Mouse (Mus musculus): Measurements from ENCODE around the gene Pi4k2a. TPM values are rescaled to one million over a fixed set of nuclear protein-coding genes. Genes with fewer than 3 reads are reported as not detected.
A peak's percentile ranks its signal among the peaks of the same experiment; 100 is the strongest.

Gene Pi4k2a
- polyA plus RNA-seq, 1 experiment from 2014 or later = 33.5 TPM

DNA sequence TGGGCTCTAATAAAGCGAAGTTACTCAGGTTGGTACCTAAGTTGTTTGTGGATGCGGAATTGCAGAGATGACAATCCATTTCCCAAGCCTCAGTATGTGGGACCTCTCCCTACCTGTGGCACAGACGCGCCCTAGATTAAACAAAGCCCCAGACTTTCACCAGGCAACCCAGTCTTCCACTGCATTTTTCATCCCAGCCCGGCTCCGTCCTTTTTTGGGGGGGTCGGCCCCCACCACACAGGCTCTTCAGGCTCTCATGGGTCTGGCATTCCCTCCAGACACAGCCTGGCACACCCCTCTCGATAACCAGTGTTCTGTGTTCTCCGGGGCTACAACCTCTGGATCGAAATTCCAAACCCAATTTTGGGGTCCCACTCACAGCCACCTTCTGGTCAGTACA is 4.6 kb upstream of the Pi4k2a start:
- peak overlapping the region; percentile 82 for H3K4me3 ChIP-seq
- H3K9me3 ChIP-seq = no peaks in the 10 kb centered on the region
- no peaks in the 10 kb centered on the region for H3K27me3 ChIP-seq
- peak overlapping the region; percentile 86 for H3K27ac ChIP-seq (replicated peaks)
- peak overlapping the region; percentile 82 for H3K9ac ChIP-seq
- 8% methylated on average over 10 of the region's 10 CpGs for WGBS
- ATAC-seq (ENCODE audit: low FRiP score, low read depth) = no peak
- no peaks in the 10 kb centered on the region for H3K36me3 ChIP-seq
- peak overlapping the region; percentile 86 for H3K4me2 ChIP-seq
- H3K4me1 ChIP-seq (replicated peaks) = peaks cover 25% of the 10 kb centered on the region

DNA sequence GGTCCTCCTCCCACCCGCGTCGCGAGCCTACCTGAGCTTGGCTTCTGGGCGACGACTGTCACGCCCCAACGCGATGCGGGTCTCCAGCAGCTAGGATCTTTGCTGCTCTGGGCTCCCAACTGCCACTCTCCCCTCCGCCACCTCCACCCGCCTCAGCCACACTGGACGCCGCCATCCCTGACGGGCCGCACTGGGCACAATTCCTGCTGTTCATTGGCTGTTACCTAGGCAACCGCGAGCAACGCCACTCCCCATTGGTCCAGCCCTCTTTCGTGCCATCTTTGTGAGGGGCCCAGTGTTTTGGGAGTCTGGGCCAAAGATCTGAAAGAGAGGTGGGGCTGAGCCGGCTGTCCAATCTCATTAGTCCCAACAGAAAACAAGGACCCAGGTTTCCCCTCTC is 4.1 kb upstream of the Pi4k2a start, which contains the start of gene Morn4:
Gene Morn4, minus strand, starts transcription at position 192 of the 400 bp plus-strand sequence.
- peak within 1 kb of the TSS; percentile 82 for H3K9ac ChIP-seq
- H3K27ac ChIP-seq (replicated peaks) = peak within 1 kb of the TSS; percentile 86
- H3K4me2 ChIP-seq = peak within 1 kb of the TSS; percentile 86
- no peaks in the 10 kb centered on the region for H3K36me3 ChIP-seq
- H3K4me1 ChIP-seq (replicated peaks) = peaks cover 27% of the 10 kb centered on the region
- H3K27me3 ChIP-seq = no peaks in the 10 kb centered on the region
- peak within 1 kb of the TSS; percentile 82 for H3K4me3 ChIP-seq
- no peaks in the 10 kb centered on the region for H3K9me3 ChIP-seq
- WGBS = 0% methylated on average over 21 of the region's 21 CpGs
- ATAC-seq (ENCODE audit: low FRiP score, low read depth) = peak; percentile 86

DNA sequence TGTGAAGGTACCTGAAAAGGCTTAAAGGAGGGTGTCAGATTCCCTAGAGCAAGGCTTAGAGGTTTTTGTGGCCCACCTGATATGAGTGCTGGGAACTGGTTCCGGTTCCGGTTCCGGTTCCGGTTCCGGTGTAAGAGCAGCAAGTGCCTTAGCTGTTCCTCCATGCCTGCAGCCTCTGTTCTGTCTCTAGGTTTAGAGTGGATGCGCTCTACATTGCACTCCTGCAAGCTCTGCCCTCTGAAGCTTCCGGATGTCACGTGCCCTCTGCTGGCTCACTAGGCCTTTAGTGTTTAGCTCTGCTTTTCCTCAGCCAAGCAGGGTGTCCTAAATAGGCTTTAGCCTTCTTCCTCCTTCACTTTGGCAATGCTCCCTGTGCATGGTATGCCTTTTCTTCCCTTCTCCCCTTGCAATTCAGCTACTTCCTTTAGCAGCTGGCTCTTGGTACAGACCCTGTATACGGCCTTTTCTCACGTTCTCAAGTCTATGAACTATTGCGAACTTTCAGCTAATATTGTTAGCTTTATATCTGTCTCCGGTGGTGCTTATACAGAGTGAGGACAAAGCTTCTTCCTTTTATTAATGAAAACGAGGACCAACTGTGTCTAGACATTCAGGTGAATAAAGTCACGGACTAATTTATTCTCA is 1.0 kb upstream of the Pi4k2a start:
- peak overlapping the region; percentile 75 for H3K4me2 ChIP-seq
- H3K36me3 ChIP-seq = 0 out of 2 replicates have a peak, but pooled peaks cover 3% of the 10 kb centered on the region
- H3K4me3 ChIP-seq = peak overlapping the region; percentile 63
- H3K27me3 ChIP-seq = no peaks in the 10 kb centered on the region
- WGBS = 21% methylated on average over 14 of the region's 14 CpGs
- ATAC-seq (ENCODE audit: low FRiP score, low read depth) = no peak
- H3K27ac ChIP-seq (replicated peaks) = peak overlapping the region; percentile 81
- H3K9me3 ChIP-seq = no peaks in the 10 kb centered on the region
- peaks cover 37% of the 10 kb centered on the region for H3K4me1 ChIP-seq (replicated peaks)
- H3K9ac ChIP-seq = no peak overlapping the region

DNA sequence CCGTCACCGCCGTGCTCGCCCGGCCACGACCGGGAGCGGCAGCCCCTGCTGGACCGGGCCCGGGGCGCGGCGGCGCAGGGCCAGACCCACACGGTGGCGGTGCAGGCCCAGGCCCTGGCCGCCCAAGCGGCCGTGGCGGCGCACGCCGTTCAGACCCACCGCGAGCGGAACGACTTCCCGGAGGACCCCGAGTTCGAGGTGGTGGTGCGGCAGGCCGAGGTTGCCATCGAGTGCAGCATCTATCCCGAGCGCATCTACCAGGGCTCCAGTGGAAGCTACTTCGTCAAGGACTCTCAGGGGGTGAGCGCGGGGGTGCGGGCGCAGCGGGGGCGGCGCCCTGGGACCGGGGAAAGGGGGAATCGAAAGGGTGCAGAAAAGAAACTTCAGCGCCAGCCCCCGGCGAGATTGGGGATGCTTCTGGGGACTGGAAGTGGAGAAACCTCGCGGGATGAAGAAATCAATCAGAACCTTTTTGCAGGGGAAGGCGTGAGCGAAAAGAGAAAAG is 419 bp downstream of the Pi4k2a start:
- H3K4me2 ChIP-seq = peak overlapping the region; percentile 64
- peaks cover 29% of the 10 kb centered on the region for H3K4me1 ChIP-seq (replicated peaks)
- ATAC-seq (ENCODE audit: low FRiP score, low read depth) = peak; percentile 58
- H3K4me3 ChIP-seq = peak overlapping the region; percentile 63
- no peaks in the 10 kb centered on the region for H3K9me3 ChIP-seq
- H3K9ac ChIP-seq = peak overlapping the region; percentile 65
- WGBS = 0% methylated on average over 37 of the region's 52 CpGs
- H3K27ac ChIP-seq (replicated peaks) = peak overlapping the region; percentile 84
- H3K27me3 ChIP-seq = no peaks in the 10 kb centered on the region
- 0 out of 2 replicates have a peak, but pooled peaks cover 3% of the 10 kb centered on the region for H3K36me3 ChIP-seq

DNA sequence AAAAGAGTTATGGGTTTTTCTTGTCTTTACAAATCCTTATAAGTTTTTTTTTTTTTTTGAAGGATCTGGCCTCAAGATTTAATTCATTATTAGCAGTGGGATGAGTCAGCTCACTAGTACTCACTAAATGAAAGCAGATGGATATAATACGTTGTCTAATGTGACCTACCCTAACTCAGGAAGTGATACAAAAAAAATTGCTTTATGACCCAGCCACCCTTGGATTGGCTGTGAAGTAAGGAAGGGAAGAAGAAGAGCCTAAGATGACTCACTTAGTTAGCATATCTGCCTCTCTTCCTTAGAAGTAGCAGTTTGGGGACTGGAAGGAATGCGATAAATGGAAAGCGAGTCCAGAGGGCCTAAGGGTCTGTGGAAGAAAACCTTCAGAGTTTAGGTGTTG is 9.1 kb downstream of the Pi4k2a start:
- Histone ChIP-seq H3K27me3 (no peaks in the 10 kb centered on the region), H3K4me2 (no peak overlapping the region), H3K4me1 (replicated peaks) (no peaks in the 10 kb centered on the region), H3K9ac (no peak overlapping the region), H3K27ac (replicated peaks) (no peak overlapping the region), H3K36me3 (peaks cover 20% of the 10 kb centered on the region), H3K9me3 (no peaks in the 10 kb centered on the region), H3K4me3 (no peak overlapping the region)
- no peak for ATAC-seq (ENCODE audit: low FRiP score, low read depth)
- 94% methylated on average over 3 of the region's 3 CpGs for WGBS

DNA sequence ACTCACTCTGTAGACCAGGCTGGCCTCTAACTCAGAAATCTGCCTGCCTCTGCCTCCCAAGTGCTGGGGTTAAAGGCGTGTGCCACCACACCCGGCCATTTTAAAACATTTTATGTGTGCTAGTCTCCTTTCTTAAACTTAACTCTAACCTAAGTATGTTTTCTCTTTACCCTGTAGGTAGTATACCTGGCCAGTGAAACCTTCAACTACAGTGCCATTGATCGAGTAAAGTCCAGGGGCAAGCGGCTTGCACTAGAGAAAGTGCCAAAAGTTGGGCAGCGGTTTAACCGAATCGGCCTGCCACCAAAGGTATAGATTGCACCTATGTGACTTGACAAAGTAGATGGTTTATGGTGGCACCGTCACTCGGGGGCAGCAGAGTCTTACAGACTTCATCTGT is 14.4 kb downstream of the Pi4k2a start:
- Histone ChIP-seq H3K4me1 (replicated peaks) (no peaks in the 10 kb centered on the region), H3K4me3 (no peak overlapping the region), H3K27me3 (no peaks in the 10 kb centered on the region), H3K27ac (replicated peaks) (no peak overlapping the region), H3K9ac (no peak overlapping the region), H3K36me3 (peaks cover 42% of the 10 kb centered on the region), H3K4me2 (no peak overlapping the region), H3K9me3 (no peaks in the 10 kb centered on the region)
- ATAC-seq (ENCODE audit: low FRiP score, low read depth) = no peak
- 97% methylated on average over 9 of the region's 9 CpGs for WGBS

DNA sequence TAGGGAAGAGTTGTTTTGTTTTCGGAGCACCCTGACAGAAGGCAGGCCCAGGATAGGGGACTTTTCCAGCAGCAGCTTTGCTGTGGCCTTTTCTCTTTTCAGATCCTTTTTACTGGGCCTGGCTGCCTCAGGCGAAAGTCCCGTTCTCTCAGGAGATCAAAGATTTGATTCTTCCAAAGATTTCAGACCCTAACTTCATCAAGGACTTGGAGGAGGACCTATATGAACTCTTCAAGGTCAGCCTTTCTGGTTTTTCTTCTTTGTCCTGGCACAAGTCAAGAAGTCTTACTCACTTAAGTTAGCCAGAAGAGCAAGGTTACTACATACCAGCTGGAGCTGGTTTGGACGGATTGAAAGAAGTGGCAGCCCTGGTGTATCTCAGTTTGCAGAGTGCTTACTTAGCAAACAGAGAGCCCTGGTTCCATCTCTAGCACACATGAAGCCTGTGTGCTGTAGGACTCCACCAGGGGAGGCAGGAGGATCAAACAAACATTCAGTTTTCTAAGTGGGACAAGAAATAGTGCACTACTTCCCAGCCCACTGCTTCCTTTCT is 25.6 kb downstream of the Pi4k2a start:
- no peaks in the 10 kb centered on the region for H3K4me1 ChIP-seq (replicated peaks)
- ATAC-seq (ENCODE audit: low FRiP score, low read depth) = no peak
- peaks cover 48% of the 10 kb centered on the region for H3K36me3 ChIP-seq
- no peak overlapping the region for H3K9ac ChIP-seq
- no peaks in the 10 kb centered on the region for H3K9me3 ChIP-seq
- WGBS = 90% methylated on average over 4 of the region's 4 CpGs
- H3K4me2 ChIP-seq = no peak overlapping the region
- H3K27ac ChIP-seq (replicated peaks) = no peak overlapping the region
- H3K4me3 ChIP-seq = no peak overlapping the region
- H3K27me3 ChIP-seq = no peaks in the 10 kb centered on the region

DNA sequence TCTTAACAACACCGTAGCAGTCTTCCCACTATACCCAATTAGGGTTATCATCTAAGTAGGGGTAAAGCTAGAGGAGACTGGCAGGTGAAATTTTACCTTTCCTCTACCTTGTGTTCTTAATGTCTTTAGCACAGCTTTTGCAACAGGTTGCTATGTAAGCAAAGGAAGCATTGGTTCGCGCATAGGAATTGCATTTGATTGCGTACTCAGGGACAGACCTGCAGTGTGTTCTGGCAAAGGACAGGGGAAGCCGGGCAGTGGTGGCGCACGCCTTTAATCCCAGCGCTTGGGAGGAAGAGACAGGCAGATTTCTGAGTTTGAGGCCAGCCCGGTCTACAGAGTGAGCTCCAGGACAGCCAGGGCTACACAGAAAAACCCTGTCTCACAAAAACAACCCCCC is 27.9 kb downstream of the Pi4k2a start:
- Histone ChIP-seq H3K4me3 (no peak overlapping the region), H3K27ac (replicated peaks) (no peak overlapping the region), H3K27me3 (no peaks in the 10 kb centered on the region), H3K9ac (no peak overlapping the region), H3K4me1 (replicated peaks) (no peaks in the 10 kb centered on the region), H3K36me3 (peaks cover 56% of the 10 kb centered on the region), H3K9me3 (no peaks in the 10 kb centered on the region), H3K4me2 (no peak overlapping the region)
- 97% methylated on average over 9 of the region's 9 CpGs for WGBS
- no peak for ATAC-seq (ENCODE audit: low FRiP score, low read depth)

DNA sequence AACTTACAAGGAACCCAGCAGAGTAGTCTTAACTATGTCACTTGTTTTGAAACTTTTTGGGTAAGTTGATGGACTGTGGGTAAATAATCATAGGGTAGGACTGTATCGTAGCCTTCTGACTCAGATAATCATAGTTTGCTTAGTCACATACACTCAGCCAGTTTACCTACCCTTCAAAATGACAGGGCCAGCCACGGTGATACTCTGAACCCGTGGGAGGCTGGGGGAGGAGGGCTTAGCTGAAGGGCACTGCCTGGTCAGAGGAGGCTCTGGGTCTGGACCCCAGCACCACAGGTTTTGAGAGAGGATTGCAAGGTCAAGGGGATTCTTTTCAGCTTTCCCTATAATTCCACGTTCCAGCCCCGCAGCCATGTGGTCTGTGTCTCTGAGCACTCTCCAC is 28.3 kb downstream of the Pi4k2a start:
- Histone ChIP-seq H3K9ac (no peak overlapping the region), H3K4me2 (no peak overlapping the region), H3K36me3 (peaks cover 60% of the 10 kb centered on the region), H3K4me3 (no peak overlapping the region), H3K27ac (replicated peaks) (no peak overlapping the region), H3K9me3 (no peaks in the 10 kb centered on the region), H3K4me1 (replicated peaks) (no peaks in the 10 kb centered on the region), H3K27me3 (no peaks in the 10 kb centered on the region)
- ATAC-seq (ENCODE audit: low FRiP score, low read depth) = no peak
- WGBS = 87% methylated on average over 5 of the region's 5 CpGs

DNA sequence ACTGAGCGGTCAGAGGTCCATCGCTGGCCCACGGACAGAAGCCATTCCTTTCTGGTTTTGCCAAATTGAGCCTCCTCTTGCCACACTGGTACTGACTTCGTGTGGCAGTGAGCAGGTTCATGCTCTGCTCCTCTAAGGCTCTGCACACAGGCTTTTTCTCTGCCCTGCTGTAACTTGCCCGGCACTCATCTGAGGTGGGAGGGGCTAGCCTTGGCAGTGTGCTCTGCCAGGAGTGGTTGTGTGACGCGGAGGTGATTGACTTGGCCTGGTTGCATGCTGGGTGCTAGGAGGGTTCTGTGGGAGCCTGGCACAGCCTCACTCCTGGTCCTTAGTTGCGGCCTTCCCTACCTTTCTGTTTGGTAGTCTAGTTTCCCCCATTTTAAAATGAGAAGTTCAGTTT is 30.2 kb downstream of the Pi4k2a start:
- ATAC-seq (ENCODE audit: low FRiP score, low read depth) = no peak
- Histone ChIP-seq H3K27ac (replicated peaks) (no peak overlapping the region), H3K36me3 (peaks cover 52% of the 10 kb centered on the region), H3K27me3 (no peaks in the 10 kb centered on the region), H3K4me1 (replicated peaks) (no peaks in the 10 kb centered on the region), H3K4me2 (no peak overlapping the region), H3K4me3 (no peak overlapping the region), H3K9me3 (no peaks in the 10 kb centered on the region), H3K9ac (no peak overlapping the region)
- WGBS = 91% methylated on average over 8 of the region's 8 CpGs

DNA sequence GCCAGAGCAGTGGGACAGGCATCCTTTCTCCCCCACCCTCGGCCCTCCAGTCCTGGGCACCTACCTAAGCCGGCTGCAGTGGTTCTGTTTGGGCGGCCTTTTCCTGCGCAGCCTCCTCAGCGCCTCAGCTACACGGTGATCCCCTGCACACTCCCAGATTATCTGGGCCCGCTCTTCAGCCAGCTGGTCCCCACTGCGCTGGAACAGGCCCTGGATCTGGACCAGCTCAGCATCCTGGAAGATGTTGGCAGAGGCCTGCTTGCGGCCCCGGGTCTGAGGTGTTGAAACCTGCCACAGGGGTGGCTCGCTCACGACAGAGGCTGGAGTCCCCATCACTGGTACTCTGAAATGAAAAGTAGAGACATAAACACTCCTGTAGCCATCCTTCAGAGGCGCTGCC is 34.4 kb downstream of the Pi4k2a start:
- no peak overlapping the region for H3K9ac ChIP-seq
- H3K4me3 ChIP-seq = no peak overlapping the region
- no peaks in the 10 kb centered on the region for H3K9me3 ChIP-seq
- H3K4me2 ChIP-seq = no peak overlapping the region
- peaks cover 29% of the 10 kb centered on the region for H3K36me3 ChIP-seq
- WGBS = 88% methylated on average over 13 of the region's 13 CpGs
- H3K4me1 ChIP-seq (replicated peaks) = peaks cover 16% of the 10 kb centered on the region
- H3K27ac ChIP-seq (replicated peaks) = no peak overlapping the region
- H3K27me3 ChIP-seq = no peaks in the 10 kb centered on the region
- ATAC-seq (ENCODE audit: low FRiP score, low read depth) = no peak

DNA sequence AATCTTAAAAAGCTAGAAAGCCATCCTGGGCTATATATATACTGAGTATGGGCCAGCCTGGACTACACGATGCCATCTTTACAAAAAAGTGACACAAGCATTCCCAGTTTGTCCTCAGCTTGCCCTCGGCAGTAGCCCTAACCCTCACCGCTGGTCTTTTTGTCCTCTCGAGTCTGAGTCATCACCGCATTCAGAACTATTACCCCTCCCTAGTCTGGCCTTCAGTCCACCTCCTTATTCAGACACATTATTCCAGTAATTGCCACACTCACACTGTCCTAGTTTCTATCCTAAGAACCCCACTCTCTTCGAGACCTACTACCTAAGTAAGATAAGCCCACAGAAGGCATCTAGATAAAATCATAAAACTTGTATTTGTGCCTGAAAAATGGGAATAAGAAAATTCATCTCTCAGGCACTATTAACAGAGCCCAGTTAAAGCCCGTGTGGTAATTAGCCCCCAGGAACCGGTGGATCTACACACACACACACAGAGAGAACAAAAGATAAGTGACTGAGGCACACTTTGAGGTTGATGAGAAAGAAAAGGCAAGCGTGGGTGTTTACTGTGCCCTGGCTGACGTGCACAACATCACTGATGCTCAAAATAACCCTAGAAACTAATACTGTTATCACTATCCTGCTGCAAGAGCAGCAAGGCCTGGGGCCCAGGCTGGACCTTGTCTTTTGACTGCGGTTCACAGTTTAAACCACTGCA is 35.4 kb downstream of the Pi4k2a start:
- H3K4me1 ChIP-seq (replicated peaks) = peaks cover 19% of the 10 kb centered on the region
- WGBS = 81% methylated on average over 11 of the region's 11 CpGs
- no peak overlapping the region for H3K4me2 ChIP-seq
- H3K27me3 ChIP-seq = no peaks in the 10 kb centered on the region
- H3K27ac ChIP-seq (replicated peaks) = no peak overlapping the region
- no peak overlapping the region for H3K9ac ChIP-seq
- H3K36me3 ChIP-seq = peaks cover 21% of the 10 kb centered on the region
- H3K9me3 ChIP-seq = no peaks in the 10 kb centered on the region
- H3K4me3 ChIP-seq = no peak overlapping the region
- no peak for ATAC-seq (ENCODE audit: low FRiP score, low read depth)
